Mouse (Mus musculus): ENCODE measurements around the gene Ube2a.

- no peak for TF ChIP-seq GATA1 (IDR thresholded peaks at IDR 0.05; ENCODE audit: low read length)
- TF ChIP-seq TAL1 (IDR thresholded peaks at IDR 0.05; ENCODE audit: low read length): no peak
Observed at GRCm38 (mm10) chrX:36906539-36906938, 32.8 kb downstream of the Ube2a start.

All from erythroblast, embryonic 14.5 days (primary cell).